Mouse (Mus musculus) forebrain, embryonic 14.5 days (tissue): ENCODE measurements around the gene D10Jhu81e. TPM values are rescaled to one million over a fixed set of nuclear protein-coding genes. Genes with fewer than 3 reads are reported as not detected.

ENCODE experiments used
- ATAC-seq: fragments of 200-750 bp; cut with Nextera tagmentation; 2 replicates; pipeline ENCODE4 v1.8.0; 2017; ENCODE audit warnings: mild to moderate bottlenecking, moderate library complexity
- DNase-seq: peaks from one replicate; pipeline ENCODE4 v3.0.0-alpha.2; 2015; ENCODE audit warnings: low spot score
- H3K27ac ChIP-seq: fragments of 300-500 bp; sonication (generic); 2 replicates; pipeline ENCODE4 v1.5.1; 2014; ENCODE audit warnings: low read depth, mild to moderate bottlenecking, control low read depth, low read length, moderate library complexity
- H3K27me3 ChIP-seq: fragments of 300-500 bp; sonication (generic); replicated peaks from 2 replicates; pipeline ENCODE4 v1.6.1; 2014; ENCODE audit warnings: low read length, control low read depth, mixed read lengths; ENCODE audit not compliant: control insufficient read depth, insufficient read depth
- H3K36me3 ChIP-seq: fragments of 300-500 bp; sonication (generic); 2 replicates; pipeline ENCODE4 v1.6.1; 2014; ENCODE audit warnings: low read length, control low read depth; ENCODE audit not compliant: control insufficient read depth, insufficient read depth
- H3K4me1 ChIP-seq: fragments of 300-500 bp; sonication (generic); 2 replicates; pipeline ENCODE4 v1.6.1; 2014; ENCODE audit warnings: antibody characterized with exemption, low read length, control low read depth; ENCODE audit not compliant: control insufficient read depth, insufficient read depth
- H3K4me2 ChIP-seq: fragments of 300-500 bp; sonication (generic); 2 replicates; pipeline ENCODE4 v1.6.1; 2014; ENCODE audit warnings: mild to moderate bottlenecking, control low read depth, low read length
- H3K4me3 ChIP-seq: fragments of 300-500 bp; sonication (generic); 2 replicates; pipeline ENCODE4 v1.5.1; 2014; ENCODE audit warnings: low read depth, low read length, control low read depth
- H3K9ac ChIP-seq: fragments of 300-500 bp; sonication (generic); 2 replicates; pipeline ENCODE4 v1.6.1; 2014; ENCODE audit warnings: mild to moderate bottlenecking, low read length, control low read depth, moderate library complexity
- H3K9me3 ChIP-seq: fragments of 300-500 bp; sonication (generic); replicated peaks from 2 replicates; pipeline ENCODE4 v1.6.1; 2016; ENCODE audit warnings: low read length, control low read depth, mixed read lengths; ENCODE audit not compliant: control insufficient read depth
- WGBS: fragments of 180-500 bp; shearing (Covaris S2); extraction: QIAGEN DNeasy Blood & Tissue Kit; methylation state at CpG from one replicate; pipeline ENCODE4 v1.1.7; 2014; 5-methylcytosine and 5-hydroxymethylcytosine counted together
- polyA plus RNA-seq: library from polyadenylated mRNA; unstranded; fragments of >200 nt; fragmentation: Nextera tagmentation; extraction: Ambion mirVana; gene quantifications from 2 replicates; pipeline ENCODE4 v1.2.1, GENCODE M21; 2014

D10Jhu81e gene
- polyA plus RNA-seq, 1 experiment from 2014 or later, result 33.0 TPM

- Histone ChIP-seq H3K27me3 (no peaks in the 10 kb centered on the region), H3K4me1 (0 out of 2 replicates have a peak, but pooled peaks cover 3% of the 10 kb centered on the region), H3K27ac (no peak overlapping the region), H3K9me3 (no peaks in the 10 kb centered on the region), H3K4me2 (no peak overlapping the region), H3K4me3 (no peak overlapping the region), H3K36me3 (no peaks in the 10 kb centered on the region), H3K9ac (no peak overlapping the region)
- DNase-seq, result no peak
- no peak for ATAC-seq
- WGBS, result 77% methylated on average over 11 of the region's 11 CpGs
Measured at GRCm38 (mm10) chr10:78139572-78140250, 29.9 kb downstream of the D10Jhu81e start.

DNA sequence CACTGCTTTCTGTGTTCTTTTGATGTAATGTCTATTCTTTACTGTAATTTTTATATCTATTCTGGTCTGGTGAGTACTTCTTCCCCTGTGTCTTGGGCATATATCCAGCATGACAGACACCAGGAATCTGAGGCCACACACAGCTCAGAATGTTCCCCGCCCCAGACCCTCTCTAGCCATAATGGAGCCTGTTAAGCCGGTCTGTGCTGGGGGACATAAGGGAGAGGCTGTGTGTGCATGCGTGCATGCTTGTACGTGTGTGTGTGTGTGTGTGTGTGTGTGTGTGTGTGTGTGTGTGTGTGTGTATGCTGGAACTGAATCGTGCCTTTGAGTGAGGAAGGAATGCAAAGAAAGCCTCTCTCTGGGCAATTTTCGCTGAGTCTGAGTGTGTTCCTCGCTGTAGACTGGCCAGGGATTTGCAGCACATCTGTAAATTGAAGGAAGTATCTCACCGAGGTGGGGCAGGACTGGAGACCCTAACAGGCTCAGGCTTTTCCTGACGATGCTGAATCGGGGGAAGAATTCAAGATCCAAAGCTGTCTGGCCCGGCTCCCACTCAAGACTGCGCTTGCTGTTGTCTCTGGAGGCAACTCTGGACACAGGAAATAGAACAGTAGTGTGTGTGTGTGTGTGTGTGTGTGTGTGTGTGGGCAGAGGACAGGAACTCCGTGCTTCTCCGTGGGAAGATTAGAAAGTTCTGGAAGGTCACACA, 30.6 kb downstream of the D10Jhu81e start:
- Histone ChIP-seq H3K36me3 (no peaks in the 10 kb centered on the region), H3K4me2 (no peak overlapping the region), H3K9ac (no peak overlapping the region), H3K27me3 (no peaks in the 10 kb centered on the region), H3K27ac (no peak overlapping the region), H3K4me1 (0 out of 2 replicates have a peak, but pooled peaks cover 4% of the 10 kb centered on the region), H3K9me3 (no peaks in the 10 kb centered on the region), H3K4me3 (no peak overlapping the region)
- WGBS, result 68% methylated on average over 14 of the region's 14 CpGs
- ATAC-seq (no peak), DNase-seq (no peak)

DNA sequence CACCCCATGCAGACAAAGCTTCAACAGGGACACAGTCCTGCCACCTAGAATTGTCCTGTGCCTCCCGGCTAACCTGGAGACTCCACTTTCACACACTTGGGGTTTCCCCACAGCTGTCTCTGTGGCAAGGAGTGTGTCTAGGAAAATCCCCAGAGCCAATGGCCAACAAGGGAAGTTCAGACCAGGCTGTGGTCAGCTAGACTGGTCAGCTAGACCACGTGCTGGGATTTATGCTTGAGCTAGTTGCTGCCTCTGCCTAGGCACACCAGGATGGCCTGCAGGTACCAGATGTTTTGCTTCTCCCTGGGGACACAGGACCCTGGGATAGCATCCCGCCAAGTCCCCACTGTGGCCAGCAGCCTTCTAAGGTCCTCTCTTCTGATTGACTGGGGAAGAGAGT, 32.4 kb downstream of the D10Jhu81e start:
- no peak overlapping the region for H3K4me2 ChIP-seq

DNA sequence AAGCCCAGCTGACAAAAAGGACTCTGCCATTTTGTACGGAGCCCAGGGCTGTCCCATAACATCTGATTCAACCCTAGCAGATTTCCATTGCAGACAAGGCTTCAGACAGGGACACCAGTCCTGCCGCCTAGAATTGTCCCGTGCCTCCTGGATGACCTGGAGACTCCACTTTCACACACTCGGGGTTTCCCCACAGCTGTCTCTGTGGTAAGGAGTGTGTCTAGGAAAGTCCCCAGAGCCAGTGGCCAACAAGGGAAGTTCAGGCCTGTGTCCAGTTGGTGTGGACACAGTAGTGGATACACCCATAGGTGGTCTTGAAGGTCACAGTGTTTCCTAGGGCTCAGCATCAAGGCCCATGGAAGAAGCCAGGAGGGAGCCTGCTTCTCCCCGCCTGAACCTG, 33.6 kb downstream of the D10Jhu81e start:
- no peaks in the 10 kb centered on the region for H3K36me3 ChIP-seq
- H3K27me3 ChIP-seq, result no peaks in the 10 kb centered on the region
- H3K4me1 ChIP-seq, result 0 out of 2 replicates have a peak, but pooled peaks cover 4% of the 10 kb centered on the region
- H3K9me3 ChIP-seq, result no peaks in the 10 kb centered on the region
- no peak overlapping the region for H3K4me3 ChIP-seq
- DNase-seq (no peak), ATAC-seq (no peak)
- WGBS, result 85% methylated on average over 5 of the region's 5 CpGs
- H3K9ac ChIP-seq, result no peak overlapping the region
- H3K4me2 ChIP-seq, result no peak overlapping the region
- no peak overlapping the region for H3K27ac ChIP-seq

More for the DNA sequence above, 32.4 kb downstream of the D10Jhu81e start:
- no peak overlapping the region for H3K9ac ChIP-seq
- no peaks in the 10 kb centered on the region for H3K9me3 ChIP-seq
- no peak overlapping the region for H3K27ac ChIP-seq
- 0 out of 2 replicates have a peak, but pooled peaks cover 4% of the 10 kb centered on the region for H3K4me1 ChIP-seq
- no peak overlapping the region for H3K4me3 ChIP-seq
- no peaks in the 10 kb centered on the region for H3K27me3 ChIP-seq
- ATAC-seq (no peak), DNase-seq (no peak)
- 90% methylated on average over 3 of the region's 3 CpGs for WGBS
- H3K36me3 ChIP-seq, result no peaks in the 10 kb centered on the region

DNA sequence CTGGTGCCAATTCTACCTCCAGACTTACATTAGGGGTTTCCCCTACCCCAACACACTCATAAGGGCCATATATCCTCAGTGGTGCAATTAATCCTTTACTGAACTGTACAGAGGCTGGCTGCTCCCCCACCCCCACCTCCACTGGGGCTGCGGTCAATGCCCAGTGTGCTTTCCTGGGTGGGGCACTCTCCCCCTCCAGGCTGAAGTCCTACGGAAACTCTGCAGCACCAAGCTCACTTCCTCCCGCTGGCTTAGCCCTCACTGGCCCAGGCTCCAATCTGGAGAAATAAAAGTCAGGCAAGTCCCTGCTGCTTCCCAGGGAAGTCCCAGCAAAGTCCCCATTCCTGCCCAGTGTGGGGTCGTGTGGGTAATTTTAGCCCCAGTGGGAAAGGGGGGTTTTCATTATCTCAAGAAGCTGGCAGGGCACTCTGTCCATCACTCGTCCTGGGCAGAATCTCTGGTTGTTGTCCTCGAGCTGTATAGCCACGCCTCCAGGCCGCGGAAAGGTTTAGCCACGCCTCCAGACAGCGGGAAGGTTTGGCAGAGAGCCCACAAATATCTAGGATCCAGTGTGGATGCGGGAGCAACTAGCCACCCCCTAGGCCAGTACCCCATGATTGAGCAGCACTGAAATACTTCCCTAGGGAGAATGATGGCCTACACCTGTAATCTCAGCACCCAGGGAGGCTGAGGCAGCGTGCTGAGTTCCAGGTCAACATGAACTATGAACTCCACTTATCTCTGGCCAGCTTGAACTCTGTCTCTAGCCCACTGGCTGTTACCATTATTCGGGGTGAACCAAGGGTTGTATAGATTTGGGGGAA, 34.4 kb downstream of the D10Jhu81e start:
- Histone ChIP-seq H3K4me3 (no peak overlapping the region), H3K27me3 (no peaks in the 10 kb centered on the region), H3K36me3 (no peaks in the 10 kb centered on the region), H3K4me2 (peak overlapping the region; percentile 30), H3K9ac (no peak overlapping the region), H3K9me3 (no peaks in the 10 kb centered on the region), H3K4me1 (0 out of 2 replicates have a peak, but pooled peaks cover 4% of the 10 kb centered on the region), H3K27ac (no peak overlapping the region)
- 12% methylated on average over 14 of the region's 14 CpGs for WGBS
- peak; percentile 63 for DNase-seq
- peak; percentile 57; the same call in 1 of the 2 replicates for ATAC-seq

GRCm38 (mm10) chr10:78134400-78134799, 35.2 kb downstream of the D10Jhu81e start:
- DNase-seq (no peak), ATAC-seq (no peak)
- H3K4me3 ChIP-seq, result no peak overlapping the region
- WGBS, result 79% methylated on average over 4 of the region's 4 CpGs
- H3K9ac ChIP-seq, result no peak overlapping the region
- no peaks in the 10 kb centered on the region for H3K27me3 ChIP-seq
- 0 out of 2 replicates have a peak, but pooled peaks cover 4% of the 10 kb centered on the region for H3K4me1 ChIP-seq
- H3K9me3 ChIP-seq, result no peaks in the 10 kb centered on the region
- no peaks in the 10 kb centered on the region for H3K36me3 ChIP-seq
- H3K4me2 ChIP-seq, result no peak overlapping the region
- H3K27ac ChIP-seq, result no peak overlapping the region

DNA sequence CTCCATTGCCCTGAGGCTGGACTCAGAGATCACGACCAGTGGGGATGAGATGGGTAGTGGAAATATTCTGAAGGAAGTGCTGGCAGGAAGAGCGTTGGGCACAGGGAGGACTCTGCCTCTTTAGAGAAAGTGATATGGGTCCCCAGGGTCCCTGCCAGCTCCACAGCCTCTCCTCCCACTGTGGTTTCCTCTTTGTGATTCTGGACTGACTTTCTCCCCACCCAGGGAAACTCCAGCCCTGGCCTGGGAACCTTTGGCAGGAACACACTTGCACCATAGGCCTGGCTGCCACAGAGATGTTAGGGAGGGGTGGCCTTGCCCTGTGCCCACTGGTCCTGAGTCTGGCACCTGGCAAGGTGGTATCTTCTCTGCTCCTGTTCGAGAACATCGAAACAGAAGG, 39.6 kb downstream of the D10Jhu81e start:
- WGBS, result 73% methylated on average over 4 of the region's 4 CpGs

GRCm38 (mm10) chr10:78129423-78129822, 40.2 kb downstream of the D10Jhu81e start:
- Histone ChIP-seq H3K27me3 (no peaks in the 10 kb centered on the region), H3K4me1 (no peaks in the 10 kb centered on the region), H3K9ac (no peak overlapping the region), H3K9me3 (no peaks in the 10 kb centered on the region), H3K4me3 (no peak overlapping the region), H3K36me3 (no peaks in the 10 kb centered on the region), H3K4me2 (no peak overlapping the region), H3K27ac (no peak overlapping the region)
- DNase-seq, result peak; percentile 27
- 59% methylated on average over 11 of the region's 11 CpGs for whole genome bisulfite sequencing
- ATAC-seq, result no peak

More for the DNA sequence above, 39.6 kb downstream of the D10Jhu81e start:
- no peaks in the 10 kb centered on the region for H3K27me3 ChIP-seq
- no peak overlapping the region for H3K4me3 ChIP-seq
- ATAC-seq (no peak), DNase-seq (no peak)
- no peak overlapping the region for H3K4me2 ChIP-seq
- no peaks in the 10 kb centered on the region for H3K36me3 ChIP-seq
- H3K4me1 ChIP-seq, result 0 out of 2 replicates have a peak, but pooled peaks cover 3% of the 10 kb centered on the region
- H3K9ac ChIP-seq, result no peak overlapping the region
- no peaks in the 10 kb centered on the region for H3K9me3 ChIP-seq
- H3K27ac ChIP-seq, result no peak overlapping the region
